Mouse (Mus musculus): Measurements from ENCODE around the gene Tnfrsf22. TPM values are rescaled to one million over a fixed set of nuclear protein-coding genes. Genes with fewer than 3 reads are reported as not detected.
"Not testable (repeated sequence)": the region's sequence is repeated elsewhere in the genome, so short reads cannot be mapped to it uniquely, and the experiment has no call there.

Tnfrsf22 gene
- polyA plus RNA-seq, 1 experiment from 2014 or later, result 12.4 TPM

DNA sequence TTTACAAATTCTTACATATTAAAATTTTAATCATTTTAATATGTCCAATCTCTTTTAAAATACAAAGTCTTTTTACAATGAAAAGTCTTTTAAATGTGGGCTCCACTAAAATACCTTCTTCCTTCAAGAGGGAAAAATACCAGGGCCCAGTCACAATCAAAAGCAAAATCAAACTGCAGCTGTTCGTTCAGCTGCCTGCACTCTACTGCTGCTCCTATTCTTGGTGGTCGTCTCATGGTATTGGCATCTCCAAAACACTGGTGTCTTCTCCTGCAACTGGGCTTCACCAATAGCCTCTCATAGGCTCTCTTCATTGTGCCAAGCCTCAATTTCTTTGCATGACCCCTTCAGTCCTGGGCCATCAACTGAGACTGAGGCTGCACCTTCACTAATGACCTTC, 14.0 kb upstream of the Tnfrsf22 start:
- no peaks in the 10 kb centered on the region for H3K36me3 ChIP-seq (ENCODE audit: control insufficient read depth, insufficient read depth, low read length)
- no peak overlapping the region for H3K4me2 ChIP-seq (replicated peaks; ENCODE audit: low read depth, low read length)
- no peak overlapping the region for H3K27ac ChIP-seq (ENCODE audit: low read length)
- no peak overlapping the region for H3K9ac ChIP-seq (replicated peaks; ENCODE audit: low read depth, low read length)
- ATAC-seq (ENCODE audit: insufficient number of reproducible peaks, insufficient read depth, low FRiP score, low read depth), result no peak
- no peaks in the 10 kb centered on the region for H3K4me1 ChIP-seq (ENCODE audit: control insufficient read depth, insufficient read depth, low read length)
- no peaks in the 10 kb centered on the region for H3K9me3 ChIP-seq (ENCODE audit: control insufficient read depth, low read depth, low read length)
- H3K4me3 ChIP-seq (ENCODE audit: low read depth, low read length), result no peak overlapping the region
- no peaks in the 10 kb centered on the region for H3K27me3 ChIP-seq (ENCODE audit: control insufficient read depth, insufficient read depth, low read length)
- 83% methylated on average over 2 of the region's 2 CpGs for WGBS

DNA sequence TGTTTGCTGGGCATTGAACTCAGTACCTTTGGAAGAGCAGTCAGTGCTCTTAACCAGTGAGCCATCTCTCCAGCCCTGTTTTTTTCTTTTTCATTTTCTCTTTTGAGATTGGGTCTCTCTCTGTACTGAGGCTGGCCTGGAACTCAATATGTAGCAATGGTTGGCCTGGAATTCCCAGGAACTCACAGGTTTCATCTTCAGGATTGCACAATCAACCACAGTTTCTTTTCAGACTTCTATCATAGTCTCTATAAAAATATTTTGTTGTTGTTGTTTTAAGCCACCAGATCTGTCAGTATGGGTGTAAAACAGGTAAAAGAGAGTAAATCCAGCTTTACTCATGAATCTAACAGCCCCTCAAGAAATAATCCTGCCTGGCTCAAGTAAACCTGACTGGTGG, 11.3 kb upstream of the Tnfrsf22 start:
- no peak overlapping the region for H3K9ac ChIP-seq (replicated peaks; ENCODE audit: low read depth, low read length)
- no peaks in the 10 kb centered on the region for H3K27me3 ChIP-seq (ENCODE audit: control insufficient read depth, insufficient read depth, low read length)
- H3K9me3 ChIP-seq (ENCODE audit: control insufficient read depth, low read depth, low read length), result no peaks in the 10 kb centered on the region
- no peak overlapping the region for H3K27ac ChIP-seq (ENCODE audit: low read length)
- H3K4me1 ChIP-seq (ENCODE audit: control insufficient read depth, insufficient read depth, low read length), result no peaks in the 10 kb centered on the region
- H3K4me3 ChIP-seq (ENCODE audit: low read depth, low read length), result no peak overlapping the region
- no peak for ATAC-seq (ENCODE audit: insufficient number of reproducible peaks, insufficient read depth, low FRiP score, low read depth)
- no peaks in the 10 kb centered on the region for H3K36me3 ChIP-seq (ENCODE audit: control insufficient read depth, insufficient read depth, low read length)
- no peak overlapping the region for H3K4me2 ChIP-seq (replicated peaks; ENCODE audit: low read depth, low read length)

DNA sequence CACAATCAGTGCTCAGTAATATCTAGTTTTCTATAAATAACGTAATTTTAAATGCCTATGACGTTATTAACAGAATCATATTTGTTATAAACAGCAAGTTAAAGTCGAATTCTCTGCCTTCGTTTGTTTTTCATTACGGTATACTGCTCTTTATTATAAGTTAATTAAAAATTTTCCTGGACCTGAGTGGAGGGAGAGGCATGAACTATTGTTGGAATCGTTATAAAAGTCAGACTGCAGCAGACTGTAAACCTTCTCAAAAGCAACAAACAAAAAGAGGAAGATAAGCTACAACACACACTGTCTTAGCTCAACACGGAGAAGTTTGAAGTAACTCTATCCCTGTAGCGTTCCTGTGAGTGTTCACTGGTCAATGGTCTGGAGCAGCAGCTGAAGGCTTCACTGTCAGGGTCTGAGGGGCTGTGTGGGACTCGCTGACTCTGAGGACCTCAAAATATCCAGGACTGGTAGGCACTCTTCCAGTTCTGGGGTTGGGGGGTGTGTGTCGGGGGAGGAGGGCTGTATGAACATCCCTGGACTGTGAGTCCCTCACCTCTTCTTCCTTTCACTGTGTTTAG, 397 bp upstream of the Tnfrsf22 start:
- Histone ChIP-seq H3K4me2 (replicated peaks; ENCODE audit: low read depth, low read length) (peak overlapping the region; percentile 58), H3K4me3 (ENCODE audit: low read depth, low read length) (peak overlapping the region; percentile 49)
- H3K9me3 ChIP-seq (ENCODE audit: control insufficient read depth, low read depth, low read length); H3K36me3 ChIP-seq (ENCODE audit: control insufficient read depth, insufficient read depth, low read length); H3K27me3 ChIP-seq (ENCODE audit: control insufficient read depth, insufficient read depth, low read length); H3K4me1 ChIP-seq (ENCODE audit: control insufficient read depth, insufficient read depth, low read length); H3K9ac ChIP-seq (replicated peaks; ENCODE audit: low read depth, low read length); H3K27ac ChIP-seq (ENCODE audit: low read length): not testable (repeated sequence)
- 60% methylated on average over 10 of the region's 10 CpGs for WGBS
- peak; percentile 37; the same call in 1 of the 2 replicates for ATAC-seq (ENCODE audit: insufficient number of reproducible peaks, insufficient read depth, low FRiP score, low read depth)

DNA sequence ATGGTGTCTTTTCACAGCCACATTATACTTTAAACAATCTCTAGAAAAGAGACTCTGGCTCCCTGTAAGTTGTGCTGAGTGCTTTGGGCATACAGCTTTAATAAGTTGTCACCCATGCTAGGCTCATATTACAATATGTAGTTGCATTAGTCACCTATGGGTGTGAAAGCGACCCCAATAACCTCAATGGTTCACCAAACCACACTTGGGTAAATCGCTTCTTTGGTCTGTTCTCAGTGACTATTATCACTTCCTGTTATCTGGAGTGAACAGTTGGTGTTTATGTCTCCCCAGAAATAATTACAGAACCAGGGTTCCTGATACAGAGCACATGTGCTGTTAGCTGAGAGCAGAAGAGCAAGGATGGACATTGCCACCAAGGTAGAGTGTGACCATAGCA, 5.5 kb downstream of the Tnfrsf22 start:
- H3K9me3 ChIP-seq (ENCODE audit: control insufficient read depth, low read depth, low read length); H3K27me3 ChIP-seq (ENCODE audit: control insufficient read depth, insufficient read depth, low read length); ATAC-seq (ENCODE audit: insufficient number of reproducible peaks, insufficient read depth, low FRiP score, low read depth); H3K4me1 ChIP-seq (ENCODE audit: control insufficient read depth, insufficient read depth, low read length); H3K4me3 ChIP-seq (ENCODE audit: low read depth, low read length); H3K36me3 ChIP-seq (ENCODE audit: control insufficient read depth, insufficient read depth, low read length); H3K9ac ChIP-seq (replicated peaks; ENCODE audit: low read depth, low read length); H3K4me2 ChIP-seq (replicated peaks; ENCODE audit: low read depth, low read length); H3K27ac ChIP-seq (ENCODE audit: low read length): not testable (repeated sequence)
- whole genome bisulfite sequencing, result 92% methylated on average over 2 of the region's 2 CpGs

DNA sequence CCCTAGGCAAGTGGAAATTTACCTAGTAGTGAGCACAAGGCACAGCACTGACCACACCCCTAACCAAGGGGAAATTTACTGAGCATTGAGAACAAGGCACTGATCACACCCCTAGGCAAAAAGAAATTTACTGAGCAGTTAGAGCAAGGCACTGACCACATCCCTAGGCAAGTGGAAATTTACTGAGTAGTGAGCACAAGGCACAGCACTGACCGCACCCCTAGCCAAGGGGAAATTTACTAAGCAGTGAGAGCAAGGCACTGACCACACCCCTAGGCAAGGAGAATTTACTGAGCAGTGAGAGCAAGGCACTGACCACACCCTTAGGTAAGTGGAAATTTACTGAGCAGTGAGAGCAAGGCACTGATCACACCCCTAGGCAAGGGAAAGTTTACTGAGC, 12.8 kb downstream of the Tnfrsf22 start:
- Histone ChIP-seq H3K4me1 (ENCODE audit: control insufficient read depth, insufficient read depth, low read length) (no peaks in the 10 kb centered on the region), H3K36me3 (ENCODE audit: control insufficient read depth, insufficient read depth, low read length) (no peaks in the 10 kb centered on the region), H3K9ac (replicated peaks; ENCODE audit: low read depth, low read length) (no peak overlapping the region), H3K9me3 (ENCODE audit: control insufficient read depth, low read depth, low read length) (no peaks in the 10 kb centered on the region), H3K4me3 (ENCODE audit: low read depth, low read length) (no peak overlapping the region), H3K27me3 (ENCODE audit: control insufficient read depth, insufficient read depth, low read length) (no peaks in the 10 kb centered on the region), H3K4me2 (replicated peaks; ENCODE audit: low read depth, low read length) (no peak overlapping the region), H3K27ac (ENCODE audit: low read length) (no peak overlapping the region)
- no peak for ATAC-seq (ENCODE audit: insufficient number of reproducible peaks, insufficient read depth, low FRiP score, low read depth)
- WGBS, result 91% methylated on average over 1 of the region's 1 CpGs

DNA sequence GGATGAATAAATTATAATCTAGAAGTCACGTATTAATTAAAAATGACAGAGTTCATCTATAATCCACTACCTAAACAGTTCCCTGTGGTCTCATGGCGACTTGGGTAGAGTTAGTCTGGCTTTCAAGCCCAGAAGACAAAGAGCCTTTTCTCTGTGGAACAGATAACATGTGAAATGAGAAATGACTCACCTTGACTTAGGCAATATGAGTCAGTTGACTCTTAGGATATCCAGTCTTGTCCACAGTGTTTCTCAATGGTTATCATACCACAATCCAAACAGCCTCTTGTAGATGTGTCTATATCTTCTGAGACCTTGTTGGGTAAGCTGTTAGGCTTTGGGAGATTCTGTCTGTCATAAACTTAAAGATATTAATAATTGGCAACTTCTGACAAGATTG, 18.0 kb downstream of the Tnfrsf22 start:
- Histone ChIP-seq H3K4me1 (ENCODE audit: control insufficient read depth, insufficient read depth, low read length) (no peaks in the 10 kb centered on the region), H3K27ac (ENCODE audit: low read length) (no peak overlapping the region), H3K4me2 (replicated peaks; ENCODE audit: low read depth, low read length) (no peak overlapping the region), H3K9ac (replicated peaks; ENCODE audit: low read depth, low read length) (no peak overlapping the region), H3K4me3 (ENCODE audit: low read depth, low read length) (no peak overlapping the region), H3K36me3 (ENCODE audit: control insufficient read depth, insufficient read depth, low read length) (no peaks in the 10 kb centered on the region), H3K9me3 (ENCODE audit: control insufficient read depth, low read depth, low read length) (no peaks in the 10 kb centered on the region), H3K27me3 (ENCODE audit: control insufficient read depth, insufficient read depth, low read length) (no peaks in the 10 kb centered on the region)
- ATAC-seq (ENCODE audit: insufficient number of reproducible peaks, insufficient read depth, low FRiP score, low read depth), result no peak
- 57% methylated on average over 2 of the region's 2 CpGs for WGBS

DNA sequence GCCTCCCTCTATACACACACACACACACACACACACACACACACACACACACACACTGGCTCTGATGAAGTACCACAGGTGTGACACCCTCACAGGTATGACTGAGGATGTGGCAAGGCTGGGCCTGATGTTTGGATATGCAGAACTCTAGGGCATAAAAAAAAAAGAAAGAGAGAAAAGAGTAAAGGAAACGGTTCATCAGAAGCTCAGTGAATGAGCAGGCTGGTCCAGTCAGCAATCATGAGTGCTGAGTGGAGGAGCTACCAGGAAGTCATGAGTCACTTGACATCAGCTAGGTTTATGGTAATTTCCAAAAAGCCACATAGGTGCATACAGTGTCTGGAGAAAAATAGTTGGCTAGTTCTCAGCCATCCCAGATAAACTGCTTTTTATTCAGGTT, 20.0 kb downstream of the Tnfrsf22 start:
- no peak for ATAC-seq (ENCODE audit: insufficient number of reproducible peaks, insufficient read depth, low FRiP score, low read depth)
- Histone ChIP-seq H3K27ac (ENCODE audit: low read length) (no peak overlapping the region), H3K4me2 (replicated peaks; ENCODE audit: low read depth, low read length) (no peak overlapping the region), H3K9me3 (ENCODE audit: control insufficient read depth, low read depth, low read length) (no peaks in the 10 kb centered on the region), H3K4me1 (ENCODE audit: control insufficient read depth, insufficient read depth, low read length) (no peaks in the 10 kb centered on the region), H3K36me3 (ENCODE audit: control insufficient read depth, insufficient read depth, low read length) (no peaks in the 10 kb centered on the region), H3K9ac (replicated peaks; ENCODE audit: low read depth, low read length) (no peak overlapping the region), H3K27me3 (ENCODE audit: control insufficient read depth, insufficient read depth, low read length) (no peaks in the 10 kb centered on the region), H3K4me3 (ENCODE audit: low read depth, low read length) (no peak overlapping the region)
- WGBS, result 33% methylated on average over 1 of the region's 1 CpGs

DNA sequence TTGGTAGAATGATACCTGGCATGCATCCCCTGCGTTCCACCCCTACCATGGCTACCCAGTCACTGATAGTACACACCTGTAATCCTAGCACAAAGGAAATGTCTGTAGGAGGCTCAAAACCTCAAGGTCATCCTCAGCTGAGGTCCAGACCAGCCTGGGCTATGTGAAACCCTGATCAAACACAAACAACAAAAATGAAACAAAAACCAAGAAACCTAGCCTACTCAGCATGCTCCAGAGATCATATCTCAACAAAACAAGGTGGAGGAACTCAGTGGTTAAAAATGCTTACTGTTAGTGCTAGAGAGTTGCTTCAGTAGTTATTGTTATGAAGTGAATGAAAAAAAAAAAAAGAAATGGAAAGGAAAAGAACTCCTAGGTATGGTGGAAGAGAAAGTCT, 20.9 kb downstream of the Tnfrsf22 start, which contains the start of gene Tnfrsf26:
TSS of gene Tnfrsf26 (minus strand) at position 183 of the 400 bp plus-strand sequence.
- H3K4me2 ChIP-seq (replicated peaks; ENCODE audit: low read depth, low read length), result no peak within 1 kb of the TSS
- H3K36me3 ChIP-seq (ENCODE audit: control insufficient read depth, insufficient read depth, low read length), result no peaks in the 10 kb centered on the region
- no peaks in the 10 kb centered on the region for H3K27me3 ChIP-seq (ENCODE audit: control insufficient read depth, insufficient read depth, low read length)
- H3K4me1 ChIP-seq (ENCODE audit: control insufficient read depth, insufficient read depth, low read length), result no peaks in the 10 kb centered on the region
- H3K9me3 ChIP-seq (ENCODE audit: control insufficient read depth, low read depth, low read length), result no peaks in the 10 kb centered on the region
- WGBS, result 92% methylated on average over 1 of the region's 1 CpGs
- no peak within 1 kb of the TSS for H3K27ac ChIP-seq (ENCODE audit: low read length)
- H3K4me3 ChIP-seq (ENCODE audit: low read depth, low read length), result no peak within 1 kb of the TSS
- ATAC-seq (ENCODE audit: insufficient number of reproducible peaks, insufficient read depth, low FRiP score, low read depth), result no peak
- H3K9ac ChIP-seq (replicated peaks; ENCODE audit: low read depth, low read length), result no peak within 1 kb of the TSS

DNA sequence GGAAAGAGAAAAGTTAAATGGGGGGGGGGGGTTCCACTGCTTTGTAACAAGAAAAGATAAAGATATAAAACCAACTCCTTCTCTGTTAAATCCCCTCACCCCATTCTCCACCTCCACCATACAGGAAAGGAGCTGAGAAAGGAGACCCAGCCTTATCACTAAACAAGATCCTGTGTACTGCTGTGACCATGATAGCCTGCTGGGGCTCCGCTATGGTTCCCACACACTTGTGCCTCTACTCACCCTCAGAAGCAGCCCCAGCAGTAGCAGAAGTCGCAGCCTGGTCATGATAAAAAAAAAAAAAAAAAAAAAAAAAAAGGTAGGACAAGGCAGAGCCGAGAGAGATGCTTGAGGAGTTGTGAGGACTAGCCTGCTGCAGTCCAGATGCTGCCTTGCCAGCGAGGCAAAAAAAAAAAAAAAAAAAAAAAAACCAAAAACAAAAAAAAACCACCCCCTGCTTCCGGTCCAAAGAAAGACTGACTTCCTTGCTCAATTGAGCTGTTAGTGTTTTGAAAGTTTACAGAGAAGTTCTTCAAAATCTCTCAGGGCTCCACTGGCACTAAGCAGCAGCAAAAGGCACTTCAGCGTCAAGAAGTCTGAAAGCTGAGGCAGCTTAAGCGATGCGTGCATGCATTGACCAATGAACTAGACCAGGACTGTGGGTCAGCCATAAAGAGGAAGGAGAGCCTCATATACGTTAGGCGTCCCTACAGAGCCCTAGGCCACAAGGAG, 21.7 kb downstream of the Tnfrsf22 start:
- Histone ChIP-seq H3K9ac (replicated peaks; ENCODE audit: low read depth, low read length) (no peak overlapping the region), H3K36me3 (ENCODE audit: control insufficient read depth, insufficient read depth, low read length) (no peaks in the 10 kb centered on the region), H3K9me3 (ENCODE audit: control insufficient read depth, low read depth, low read length) (no peaks in the 10 kb centered on the region), H3K4me1 (ENCODE audit: control insufficient read depth, insufficient read depth, low read length) (no peaks in the 10 kb centered on the region), H3K4me2 (replicated peaks; ENCODE audit: low read depth, low read length) (no peak overlapping the region), H3K27me3 (ENCODE audit: control insufficient read depth, insufficient read depth, low read length) (no peaks in the 10 kb centered on the region), H3K27ac (ENCODE audit: low read length) (no peak overlapping the region), H3K4me3 (ENCODE audit: low read depth, low read length) (no peak overlapping the region)
- ATAC-seq (ENCODE audit: insufficient number of reproducible peaks, insufficient read depth, low FRiP score, low read depth), result no peak
- 60% methylated on average over 10 of the region's 10 CpGs for WGBS

All from stomach, embryonic 14.5 days (tissue).